In genomic region chr5:146676470-146677150, GRCm38 (mm10) we compare ENCODE assay signal across 8 mouse cellular contexts.
DNase-seq lines count a peak whose midpoint lies in the region; ATAC-seq lines count a peak whose summit lies in the region.

No protein-coding gene starts in this region.

- H3K4me2 ChIP-seq in liver, embryonic 16.5 days (ENCODE audit: low read depth, low read length) = no peak overlapping the region; the same call in 1 of the 2 replicates
- H3K4me2 ChIP-seq in hindbrain, embryonic 11.5 days (replicated peaks; ENCODE audit: low read depth, low read length) = no peak overlapping the region

- no peak overlapping the region for H3K9ac ChIP-seq in liver, embryonic 16.5 days (ENCODE audit: low read depth, low read length)
- no peak overlapping the region for H3K9ac ChIP-seq in hindbrain, embryonic 11.5 days (ENCODE audit: low read depth, low read length)

- no peak overlapping the region for H3K4me3 ChIP-seq in liver, embryonic 16.5 days (ENCODE audit: low read depth, low read length)
- H3K4me3 ChIP-seq in hindbrain, embryonic 11.5 days (ENCODE audit: low read depth, low read length) = no peak overlapping the region

- WGBS in liver, embryonic 16.5 days (ENCODE audit: insufficient replicate concordance) = 55% methylated on average over 12 of the region's 12 CpGs
- 64% methylated on average over 12 of the region's 12 CpGs for WGBS in hindbrain, embryonic 11.5 days

- H3K9me3 ChIP-seq in liver, embryonic 16.5 days (replicated peaks; ENCODE audit: control insufficient read depth, low read length) = no peaks in the 10 kb centered on the region
- H3K9me3 ChIP-seq in hindbrain, embryonic 11.5 days (ENCODE audit: control insufficient read depth, low read length) = no peaks in the 10 kb centered on the region

- H3K27ac ChIP-seq in liver, embryonic 16.5 days (ENCODE audit: low read length) = peak overlapping the region; percentile 43
- no peak overlapping the region for H3K27ac ChIP-seq in hindbrain, embryonic 11.5 days (ENCODE audit: low read depth, low read length)

- H3K27me3 ChIP-seq in liver, embryonic 16.5 days (ENCODE audit: control insufficient read depth, insufficient read depth, low read depth, low read length) = no peaks in the 10 kb centered on the region
- no peaks in the 10 kb centered on the region for H3K27me3 ChIP-seq in splenic B cell, adult 2 months (ENCODE audit: control insufficient read depth, insufficient read depth, low read length, poor library complexity, severe bottlenecking)
- H3K27me3 ChIP-seq in hindbrain, embryonic 11.5 days (ENCODE audit: control insufficient read depth, insufficient read depth, low read length) = no peaks in the 10 kb centered on the region

- H3K36me3 ChIP-seq in liver, embryonic 16.5 days (ENCODE audit: control insufficient read depth, insufficient read depth) = no peaks in the 10 kb centered on the region
- H3K36me3 ChIP-seq in splenic B cell, adult 2 months (ENCODE audit: control insufficient read depth, insufficient read depth, low read length, poor library complexity, severe bottlenecking) = no peaks in the 10 kb centered on the region
- no peaks in the 10 kb centered on the region for H3K36me3 ChIP-seq in hindbrain, embryonic 11.5 days (ENCODE audit: control insufficient read depth, insufficient read depth, low read length)

- peak; percentile 52 for ATAC-seq in liver, embryonic 16.5 days (ENCODE audit: low read depth)
- no peak for ATAC-seq in hindbrain, embryonic 11.5 days (ENCODE audit: low FRiP score)

- H3K4me1 ChIP-seq in liver, embryonic 16.5 days (ENCODE audit: control insufficient read depth, low read depth, low read length) = peaks cover 41% of the 10 kb centered on the region
- H3K4me1 ChIP-seq in hindbrain, embryonic 11.5 days (replicated peaks; ENCODE audit: control insufficient read depth, insufficient read depth, low read length) = no peaks in the 10 kb centered on the region

- peak; percentile 75 to 81 for DNase-seq in B cell, adult 2 months
- peak; percentile 23 for DNase-seq in adrenal gland, adult 8-10 months
- DNase-seq in heart, postnatal 4 days = peak; percentile 65
- DNase-seq in splenic B cell, adult 2 months (ENCODE audit: low read depth, low spot score) = peak; percentile 75
- no peak for DNase-seq in testis, postnatal 10 days (ENCODE audit: low spot score)
- no peak for DNase-seq in hindbrain, embryonic 11.5 days (ENCODE audit: low spot score)
- no peak for DNase-seq in retina, embryonic 14.5 days (ENCODE audit: low spot score)

Comparison
In these comparisons a context has a peak if more than half of its experiments do, and no peak if none do; other contexts are left out.
1. DNase-seq: peak in B cell, adult 2 months (2 of 2), adrenal gland, adult 8-10 months (single experiment), heart, postnatal 4 days (single experiment) and splenic B cell, adult 2 months (single experiment); none in testis, postnatal 10 days (single experiment), hindbrain, embryonic 11.5 days (single experiment) and retina, embryonic 14.5 days (single experiment).